Mouse (Mus musculus): ENCODE measurements around the gene Bloc1s5. TPM values are rescaled to one million over a fixed set of nuclear protein-coding genes. Genes with fewer than 3 reads are reported as not detected.

Bloc1s5 gene
- 9.7 TPM for polyA plus RNA-seq (2015; fragmentation: Illumina TruSeq; extraction: RNeasy Lipid Tissue Mini Kit (QIAGEN cat#74804); ENCODE audit: low read depth, low replicate concordance)

GRCm38 (mm10) chr13:38634800-38635269 is at the start of gene Bloc1s5:
Bloc1s5 (minus strand) TSS chr13:38635109.

DNA sequence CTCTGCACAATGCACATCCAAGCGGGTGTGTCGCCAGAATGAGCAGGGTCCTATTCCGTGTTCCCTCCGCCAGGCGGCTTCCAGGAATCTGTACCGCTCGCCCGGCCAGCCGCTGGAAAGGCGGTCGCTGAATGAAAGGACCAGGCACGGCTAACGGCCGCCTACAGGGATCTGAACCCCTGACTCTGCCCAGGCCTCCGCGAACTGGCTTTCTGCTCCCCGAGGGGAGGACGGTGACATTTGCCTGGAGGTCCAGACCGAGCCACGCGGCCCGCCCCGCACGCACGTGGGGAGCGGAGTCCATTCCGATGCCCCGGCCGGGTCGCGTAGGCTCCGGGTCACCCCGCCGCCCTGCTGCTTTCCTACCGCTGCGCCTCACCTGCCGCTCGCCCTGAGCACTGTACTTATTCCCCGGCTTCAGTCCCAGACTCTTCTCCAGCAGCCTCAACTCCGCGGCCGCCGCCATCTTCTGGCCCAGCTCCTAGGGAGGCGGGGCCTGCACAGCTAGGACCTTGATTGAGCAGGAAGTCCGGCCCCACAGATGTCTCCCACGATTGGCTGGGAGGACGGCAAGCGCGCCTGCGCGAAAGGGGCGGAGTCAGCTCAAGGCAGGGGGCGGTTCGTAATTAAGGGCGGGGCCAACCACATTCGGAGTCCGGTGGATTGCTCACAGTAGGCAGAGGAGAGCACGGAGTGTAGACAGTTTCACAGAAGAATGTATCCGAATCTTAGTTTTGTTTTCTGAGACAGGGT is 23.8 kb upstream of the Bloc1s5 start, which contains the start of gene Eef1e1:
Eef1e1 (minus strand) TSS at position 531 of the 753 bp plus-strand sequence.

Other genes starting within 250 kb of the Bloc1s5 start
- gene Txndc5, start 106.3 kb downstream of the Bloc1s5 start, polyA plus RNA-seq (2015; fragmentation: Illumina TruSeq; extraction: RNeasy Lipid Tissue Mini Kit (QIAGEN cat#74804); ENCODE audit: low read depth, low replicate concordance) = 47.8 TPM
- 36.9 TPM for gene Eef1e1, start 23.9 kb upstream of the Bloc1s5 start, polyA plus RNA-seq (2015; fragmentation: Illumina TruSeq; extraction: RNeasy Lipid Tissue Mini Kit (QIAGEN cat#74804); ENCODE audit: low read depth, low replicate concordance)

All from brain, adult 10 weeks (tissue).